Mouse (Mus musculus) retina, postnatal 7 days (tissue): Measurements from ENCODE around the gene Cog5.

Experiments
- DNase-seq: peaks from one replicate; pipeline ENCODE4 v3.0.0-alpha.2; 2012; ENCODE audit warnings: low read depth, low spot score

Cog5 gene

GRCm38 (mm10) chr12:31937613-31938012, 282.9 kb downstream of the Cog5 start:
- DNase-seq = no peak

GRCm38 (mm10) chr12:31938391-31938997, 283.8 kb downstream of the Cog5 start:
- no peak for DNase-seq

- DNase-seq = no peak
Observed at GRCm38 (mm10) chr12:31939026-31939425, 284.4 kb downstream of the Cog5 start.

GRCm38 (mm10) chr12:31943020-31943654, 288.5 kb downstream of the Cog5 start:
- DNase-seq = no peak

GRCm38 (mm10) chr12:31944405-31944804, 289.7 kb downstream of the Cog5 start:
- DNase-seq = no peak

- no peak for DNase-seq
Observed at GRCm38 (mm10) chr12:31947476-31947875, 292.8 kb downstream of the Cog5 start.

GRCm38 (mm10) chr12:31948101-31949000, 293.7 kb downstream of the Cog5 start:
- DNase-seq = no peak

- DNase-seq = peak; percentile 90
Observed at GRCm38 (mm10) chr12:31949193-31949741, 294.6 kb downstream of the Cog5 start.

GRCm38 (mm10) chr12:31949759-31950658, 295.3 kb downstream of the Cog5 start, which contains the start of gene Hbp1:
TSS of gene Hbp1 (minus strand) at chr12:31950535.
- DNase-seq = peak; percentile 100

- DNase-seq = no peak
Observed at GRCm38 (mm10) chr12:31950659-31951031, 296.0 kb downstream of the Cog5 start.

GRCm38 (mm10) chr12:31955843-31956242, 301.2 kb downstream of the Cog5 start:
- DNase-seq = no peak

- DNase-seq = no peak
Observed at GRCm38 (mm10) chr12:31964074-31964473, 309.4 kb downstream of the Cog5 start.

GRCm38 (mm10) chr12:31965517-31966212, 311.0 kb downstream of the Cog5 start:
- no peak for DNase-seq

GRCm38 (mm10) chr12:31966405-31966804, 311.7 kb downstream of the Cog5 start:
- no peak for DNase-seq

- peak; percentile 54 for DNase-seq
Observed at GRCm38 (mm10) chr12:31967536-31967935, 312.9 kb downstream of the Cog5 start.

GRCm38 (mm10) chr12:31969111-31969510, 314.4 kb downstream of the Cog5 start:
- DNase-seq = no peak

- DNase-seq = no peak
Observed at GRCm38 (mm10) chr12:31971547-31971946, 316.9 kb downstream of the Cog5 start.

- DNase-seq = peak; percentile 63
Observed at GRCm38 (mm10) chr12:31973473-31974172, 319.0 kb downstream of the Cog5 start.

GRCm38 (mm10) chr12:31976544-31976943, 321.9 kb downstream of the Cog5 start:
- peak; percentile 16 for DNase-seq
